Mouse (Mus musculus) liver, embryonic 14.5 days (tissue): ENCODE measurements around the gene Sptbn1.

ENCODE experiments used
- CTCF ChIP-seq: IDR thresholded peaks from 2 replicates; pipeline ENCODE4 v1.5.1; 2016; ENCODE audit warnings: antibody characterized with exemption, low read depth, control low read depth
- EP300 ChIP-seq: IDR thresholded peaks from 2 replicates; pipeline ENCODE4 v1.6.1; 2016; ENCODE audit warnings: antibody characterized with exemption, low read depth

- TF ChIP-seq CTCF: no peak
- no peak for TF ChIP-seq EP300
Measured at GRCm38 (mm10) chr11:30218386-30218785, 49.6 kb downstream of the Sptbn1 start.
